ENCODE assay signal across 15 mouse cellular contexts in the genomic region with DNA sequence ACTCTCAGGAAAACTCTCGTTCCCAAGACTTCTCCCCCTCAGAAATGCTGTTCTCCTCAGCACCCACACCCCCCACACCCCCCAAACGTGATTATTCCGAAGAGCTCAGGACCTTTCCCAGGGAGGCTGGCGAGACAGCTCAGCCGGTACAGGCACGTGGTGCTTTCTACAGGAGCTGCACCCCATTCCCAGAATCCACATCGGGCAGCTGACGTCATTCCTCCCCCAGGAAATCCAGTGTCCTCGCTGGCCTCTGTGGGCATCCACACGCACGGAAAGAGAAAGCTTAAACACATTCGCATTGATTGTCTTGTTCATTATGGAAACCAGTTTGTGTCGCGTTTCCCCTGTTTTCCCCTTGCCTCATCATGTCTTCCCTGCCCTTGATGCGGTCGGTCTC.
"Had no signal": no experiment of that assay in that cellular context is flagged by ENCODE, and none has a peak within 500 bp of the region (broad histone marks: within the 10 kb centered on the region; RNA-seq: fewer than 3 reads in every experiment).

No protein-coding gene starts in this region.

- H3K4me1 ChIP-seq: midbrain, embryonic 12.5 days; midbrain, embryonic 15.5 days; neural tube, embryonic 12.5 days; neural tube, embryonic 15.5 days had no signal

- ATAC-seq: intestine, embryonic 16.5 days; lung, postnatal 0 days; midbrain, embryonic 15.5 days had no signal

- H3K9ac ChIP-seq: liver, embryonic 14.5 days; lung, embryonic 14.5 days; midbrain, embryonic 12.5 days; midbrain, embryonic 15.5 days; neural tube, embryonic 12.5 days; neural tube, embryonic 15.5 days had no signal

- H3K36me3 ChIP-seq: midbrain, embryonic 12.5 days; midbrain, embryonic 15.5 days; neural tube, embryonic 12.5 days; neural tube, embryonic 15.5 days had no signal

- H3K27ac ChIP-seq: liver, embryonic 14.5 days; macrophage; midbrain, embryonic 12.5 days; midbrain, embryonic 15.5 days; neural tube, embryonic 12.5 days; neural tube, embryonic 15.5 days had no signal

- H3K4me3 ChIP-seq: midbrain, embryonic 12.5 days; midbrain, embryonic 15.5 days; neural tube, embryonic 12.5 days; neural tube, embryonic 15.5 days had no signal

- DNase-seq: kidney, adult 18-20 months; kidney, adult 9 months; kidney, postnatal 14 days; kidney, postnatal 4 days; lung, embryonic 14.5 days; thymus, adult 18-20 months; thymus, postnatal 36 days had no signal

- H3K9me3 ChIP-seq: midbrain, embryonic 12.5 days; midbrain, embryonic 15.5 days; neural tube, embryonic 12.5 days; neural tube, embryonic 15.5 days had no signal

- H3K4me2 ChIP-seq: lung, embryonic 14.5 days; midbrain, embryonic 12.5 days; midbrain, embryonic 15.5 days; neural tube, embryonic 12.5 days; neural tube, embryonic 15.5 days had no signal

- H3K27me3 ChIP-seq: midbrain, embryonic 12.5 days; midbrain, embryonic 15.5 days; neural tube, embryonic 12.5 days; neural tube, embryonic 15.5 days had no signal
